Mouse (Mus musculus): ENCODE results near the gene Ptcd2. TPM values are rescaled to one million over a fixed set of nuclear protein-coding genes. Genes with fewer than 3 reads are reported as not detected.
A peak's percentile ranks its signal among the peaks of the same experiment; 100 is the strongest.

The Ptcd2 gene
- polyA plus RNA-seq, 1 experiment from 2014 or later, result 59.1 TPM

DNA sequence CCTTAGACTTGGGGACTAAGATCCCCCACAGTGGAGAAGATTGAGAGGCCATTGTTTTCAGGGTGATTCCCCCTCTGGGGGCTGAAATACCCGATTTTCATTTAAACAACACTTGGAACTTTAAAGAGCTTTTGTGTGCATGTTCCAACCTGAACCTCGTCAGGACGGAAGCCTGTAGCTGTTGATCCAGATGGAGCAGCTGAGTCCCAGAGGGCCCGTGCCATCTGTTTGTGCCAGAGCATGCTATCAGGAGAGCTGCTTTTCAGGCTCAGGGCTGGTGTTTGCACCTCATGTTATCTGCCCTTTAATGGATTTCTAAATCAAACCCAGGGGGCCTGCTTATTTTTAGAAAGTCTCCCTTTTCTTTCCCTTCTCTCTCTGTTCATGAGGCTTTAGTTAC, 19.4 kb upstream of the Ptcd2 start:
- no peak overlapping the region for H3K9ac ChIP-seq (ENCODE audit: low read depth, low read length)
- no peaks in the 10 kb centered on the region for H3K27me3 ChIP-seq (ENCODE audit: control insufficient read depth, insufficient read depth, low read length)
- H3K36me3 ChIP-seq (ENCODE audit: control insufficient read depth, insufficient read depth, low read length), result peaks cover 52% of the 10 kb centered on the region; the same call in 1 of the 2 replicates
- H3K9me3 ChIP-seq (ENCODE audit: control insufficient read depth, low read length), result no peaks in the 10 kb centered on the region
- 87% methylated on average over 4 of the region's 4 CpGs for WGBS
- no peak for ATAC-seq (ENCODE audit: low FRiP score, low TSS enrichment)
- no peak overlapping the region for H3K4me2 ChIP-seq (replicated peaks; ENCODE audit: low read depth, low read length)
- H3K4me1 ChIP-seq (ENCODE audit: control insufficient read depth, insufficient read depth, low read length), result no peaks in the 10 kb centered on the region
- H3K4me3 ChIP-seq (ENCODE audit: low read length), result no peak overlapping the region
- H3K27ac ChIP-seq (ENCODE audit: low read depth, low read length), result no peak overlapping the region

DNA sequence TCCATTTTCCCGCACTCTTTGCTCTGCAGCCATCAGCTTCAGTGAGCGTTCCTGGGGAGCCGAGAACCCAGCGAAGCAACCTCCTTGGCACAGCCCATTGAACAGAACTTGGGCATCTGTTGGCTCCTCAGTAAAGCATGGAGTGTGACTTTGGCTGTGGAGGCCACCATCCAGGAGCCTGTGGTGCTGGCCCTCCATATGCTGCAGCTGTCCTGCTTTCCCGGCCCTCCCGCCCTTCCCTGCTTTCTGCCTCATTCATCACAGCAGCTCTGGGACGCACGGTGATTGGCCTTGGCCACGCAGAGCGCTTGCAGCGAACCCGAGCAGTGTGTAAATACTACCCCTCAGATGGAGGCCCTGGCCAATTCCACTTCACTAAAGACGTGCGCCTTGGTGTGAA, 14.4 kb upstream of the Ptcd2 start:
- 0 out of 2 replicates have a peak, but pooled peaks have one; percentile 29 for ATAC-seq (ENCODE audit: low FRiP score, low TSS enrichment)
- Histone ChIP-seq H3K27me3 (ENCODE audit: control insufficient read depth, insufficient read depth, low read length) (no peaks in the 10 kb centered on the region), H3K36me3 (ENCODE audit: control insufficient read depth, insufficient read depth, low read length) (peaks cover 35% of the 10 kb centered on the region; the same call in 1 of the 2 replicates), H3K4me1 (ENCODE audit: control insufficient read depth, insufficient read depth, low read length) (peaks cover 8% of the 10 kb centered on the region; the same call in 1 of the 2 replicates), H3K9me3 (ENCODE audit: control insufficient read depth, low read length) (no peaks in the 10 kb centered on the region), H3K9ac (ENCODE audit: low read depth, low read length) (no peak overlapping the region), H3K27ac (ENCODE audit: low read depth, low read length) (no peak overlapping the region), H3K4me3 (ENCODE audit: low read length) (no peak overlapping the region), H3K4me2 (replicated peaks; ENCODE audit: low read depth, low read length) (no peak overlapping the region)
- WGBS, result 66% methylated on average over 14 of the region's 14 CpGs

DNA sequence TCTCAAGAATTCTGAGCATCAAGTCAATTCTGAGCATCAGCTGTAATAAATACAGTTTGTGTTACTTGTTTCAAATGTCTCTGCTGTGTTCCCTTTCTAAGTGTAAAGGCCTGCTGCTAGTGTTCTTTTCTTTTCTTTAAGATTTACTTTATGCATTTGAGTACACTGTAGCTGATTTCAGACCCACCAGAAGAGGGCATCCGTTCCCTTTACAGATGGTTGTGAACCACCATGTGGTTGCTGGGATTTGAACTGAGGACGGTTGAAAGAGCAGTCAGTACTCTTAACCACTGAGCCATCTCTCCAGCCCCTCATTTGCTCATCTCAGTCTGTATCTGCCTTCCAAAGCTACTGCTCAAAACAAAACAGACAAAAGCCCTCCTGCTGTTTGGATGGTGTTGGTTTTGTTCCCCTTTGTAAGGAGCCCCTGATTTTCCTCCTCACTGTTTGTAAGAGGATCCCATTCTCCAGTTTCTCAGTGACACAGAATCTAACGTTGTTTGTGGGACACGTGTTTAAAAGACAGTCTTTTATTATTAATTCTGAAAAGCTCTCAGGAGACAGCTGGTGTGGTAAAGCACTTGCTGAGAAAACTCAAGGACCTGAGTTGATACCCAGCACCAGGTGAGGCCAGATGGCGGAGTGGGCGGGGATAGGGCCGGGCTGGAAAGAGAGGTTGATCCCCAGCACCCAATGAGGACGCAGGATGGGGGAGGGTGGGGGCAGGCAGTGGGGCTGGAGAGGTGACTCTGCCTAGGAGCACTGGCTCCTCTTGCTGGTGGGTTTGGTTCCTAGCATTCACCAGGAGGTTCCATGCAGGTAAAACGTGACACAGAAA, 12.1 kb upstream of the Ptcd2 start:
- WGBS, result 46% methylated on average over 9 of the region's 9 CpGs
- no peaks in the 10 kb centered on the region for H3K9me3 ChIP-seq (ENCODE audit: control insufficient read depth, low read length)
- ATAC-seq (ENCODE audit: low FRiP score, low TSS enrichment), result no peak
- no peak overlapping the region for H3K4me3 ChIP-seq (ENCODE audit: low read length)
- H3K27ac ChIP-seq (ENCODE audit: low read depth, low read length), result no peak overlapping the region
- peaks cover 8% of the 10 kb centered on the region; the same call in 1 of the 2 replicates for H3K4me1 ChIP-seq (ENCODE audit: control insufficient read depth, insufficient read depth, low read length)
- H3K4me2 ChIP-seq (replicated peaks; ENCODE audit: low read depth, low read length), result no peak overlapping the region
- H3K9ac ChIP-seq (ENCODE audit: low read depth, low read length), result no peak overlapping the region
- no peaks in the 10 kb centered on the region for H3K27me3 ChIP-seq (ENCODE audit: control insufficient read depth, insufficient read depth, low read length)
- peaks cover 21% of the 10 kb centered on the region; the same call in 1 of the 2 replicates for H3K36me3 ChIP-seq (ENCODE audit: control insufficient read depth, insufficient read depth, low read length)

DNA sequence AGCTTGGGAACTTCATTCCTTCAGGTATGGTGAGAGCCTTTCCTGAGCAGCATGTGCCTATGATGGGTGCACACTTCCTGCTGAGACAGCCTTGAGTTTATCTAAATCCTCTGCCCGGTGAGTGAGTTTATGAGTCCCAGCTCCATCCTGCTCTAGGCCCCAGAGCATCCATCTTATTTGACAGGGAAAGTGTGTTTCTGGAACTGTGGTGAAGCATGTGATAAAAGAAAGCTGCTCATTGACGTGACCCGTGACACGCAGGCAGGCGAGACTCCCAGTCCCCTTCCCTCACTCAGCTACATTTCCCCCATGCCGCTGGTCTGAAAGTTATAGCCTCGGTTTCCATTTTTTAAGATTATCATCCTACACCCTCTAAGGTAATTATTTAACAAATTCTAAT, 11.4 kb upstream of the Ptcd2 start:
- no peak for ATAC-seq (ENCODE audit: low FRiP score, low TSS enrichment)
- H3K9ac ChIP-seq (ENCODE audit: low read depth, low read length), result no peak overlapping the region
- H3K4me3 ChIP-seq (ENCODE audit: low read length), result no peak overlapping the region
- WGBS, result 27% methylated on average over 7 of the region's 7 CpGs
- H3K27ac ChIP-seq (ENCODE audit: low read depth, low read length), result no peak overlapping the region
- H3K9me3 ChIP-seq (ENCODE audit: control insufficient read depth, low read length), result no peaks in the 10 kb centered on the region
- peaks cover 8% of the 10 kb centered on the region; the same call in 1 of the 2 replicates for H3K4me1 ChIP-seq (ENCODE audit: control insufficient read depth, insufficient read depth, low read length)
- peaks cover 21% of the 10 kb centered on the region; the same call in 1 of the 2 replicates for H3K36me3 ChIP-seq (ENCODE audit: control insufficient read depth, insufficient read depth, low read length)
- no peaks in the 10 kb centered on the region for H3K27me3 ChIP-seq (ENCODE audit: control insufficient read depth, insufficient read depth, low read length)
- H3K4me2 ChIP-seq (replicated peaks; ENCODE audit: low read depth, low read length), result no peak overlapping the region

DNA sequence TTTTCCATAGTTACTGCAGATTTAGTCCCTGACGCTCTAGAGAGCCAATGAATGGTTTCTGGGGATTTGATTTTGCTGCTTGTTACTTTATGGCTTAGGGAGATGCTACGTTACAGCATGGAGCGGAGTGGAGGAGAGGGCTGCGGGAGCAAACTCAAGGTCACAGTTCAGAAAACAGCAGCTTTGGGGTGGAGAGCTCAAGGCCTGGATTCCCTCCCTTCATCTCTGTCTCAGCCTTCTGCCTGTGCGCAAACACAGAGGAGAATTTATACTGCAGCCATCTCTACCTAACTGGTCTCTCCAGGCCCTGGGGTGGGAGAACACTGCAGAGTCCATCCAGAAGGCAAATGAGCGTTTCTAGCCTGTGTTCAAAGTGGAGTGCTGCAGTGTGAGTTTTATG, 10.6 kb upstream of the Ptcd2 start:
- ATAC-seq (ENCODE audit: low FRiP score, low TSS enrichment), result no peak
- Histone ChIP-seq H3K27ac (ENCODE audit: low read depth, low read length) (no peak overlapping the region), H3K4me3 (ENCODE audit: low read length) (no peak overlapping the region), H3K4me2 (replicated peaks; ENCODE audit: low read depth, low read length) (no peak overlapping the region), H3K9ac (ENCODE audit: low read depth, low read length) (0 out of 2 replicates have a peak overlapping the region, but pooled peaks have one; percentile 4), H3K27me3 (ENCODE audit: control insufficient read depth, insufficient read depth, low read length) (no peaks in the 10 kb centered on the region), H3K9me3 (ENCODE audit: control insufficient read depth, low read length) (no peaks in the 10 kb centered on the region), H3K4me1 (ENCODE audit: control insufficient read depth, insufficient read depth, low read length) (peaks cover 8% of the 10 kb centered on the region; the same call in 1 of the 2 replicates), H3K36me3 (ENCODE audit: control insufficient read depth, insufficient read depth, low read length) (peaks cover 21% of the 10 kb centered on the region; the same call in 1 of the 2 replicates)
- 56% methylated on average over 6 of the region's 6 CpGs for WGBS

DNA sequence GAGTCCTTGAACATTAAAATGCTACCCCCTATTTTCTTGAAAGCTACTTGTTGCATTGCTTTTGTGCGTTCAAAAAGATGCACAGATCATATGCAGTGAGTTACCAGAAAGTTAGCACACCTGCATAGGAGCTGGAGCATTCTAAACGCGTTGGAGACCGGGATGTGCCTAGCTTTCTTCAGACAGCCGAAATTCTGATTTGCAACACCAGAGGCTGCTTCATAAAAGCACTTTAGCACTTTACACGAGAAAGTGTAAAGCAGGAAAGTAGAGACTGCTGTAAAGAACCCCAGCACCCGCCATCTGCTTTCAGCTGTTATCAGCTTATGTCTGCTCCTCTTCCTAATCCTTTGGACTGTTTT, 9.0 kb upstream of the Ptcd2 start:
- H3K4me3 ChIP-seq (ENCODE audit: low read length), result peak overlapping the region; percentile 47
- peak overlapping the region; percentile 50; the same call in 1 of the 2 replicates for H3K9ac ChIP-seq (ENCODE audit: low read depth, low read length)
- H3K4me1 ChIP-seq (ENCODE audit: control insufficient read depth, insufficient read depth, low read length), result peaks cover 8% of the 10 kb centered on the region; the same call in 1 of the 2 replicates
- H3K9me3 ChIP-seq (ENCODE audit: control insufficient read depth, low read length), result no peaks in the 10 kb centered on the region
- no peaks in the 10 kb centered on the region for H3K27me3 ChIP-seq (ENCODE audit: control insufficient read depth, insufficient read depth, low read length)
- ATAC-seq (ENCODE audit: low FRiP score, low TSS enrichment), result peak; percentile 16; the same call in 1 of the 2 replicates
- peak overlapping the region; percentile 55 for H3K4me2 ChIP-seq (replicated peaks; ENCODE audit: low read depth, low read length)
- peaks cover 17% of the 10 kb centered on the region; the same call in 1 of the 2 replicates for H3K36me3 ChIP-seq (ENCODE audit: control insufficient read depth, insufficient read depth, low read length)
- 13% methylated on average over 7 of the region's 7 CpGs for WGBS
- peak overlapping the region; percentile 60; the same call in 1 of the 2 replicates for H3K27ac ChIP-seq (ENCODE audit: low read depth, low read length)

DNA sequence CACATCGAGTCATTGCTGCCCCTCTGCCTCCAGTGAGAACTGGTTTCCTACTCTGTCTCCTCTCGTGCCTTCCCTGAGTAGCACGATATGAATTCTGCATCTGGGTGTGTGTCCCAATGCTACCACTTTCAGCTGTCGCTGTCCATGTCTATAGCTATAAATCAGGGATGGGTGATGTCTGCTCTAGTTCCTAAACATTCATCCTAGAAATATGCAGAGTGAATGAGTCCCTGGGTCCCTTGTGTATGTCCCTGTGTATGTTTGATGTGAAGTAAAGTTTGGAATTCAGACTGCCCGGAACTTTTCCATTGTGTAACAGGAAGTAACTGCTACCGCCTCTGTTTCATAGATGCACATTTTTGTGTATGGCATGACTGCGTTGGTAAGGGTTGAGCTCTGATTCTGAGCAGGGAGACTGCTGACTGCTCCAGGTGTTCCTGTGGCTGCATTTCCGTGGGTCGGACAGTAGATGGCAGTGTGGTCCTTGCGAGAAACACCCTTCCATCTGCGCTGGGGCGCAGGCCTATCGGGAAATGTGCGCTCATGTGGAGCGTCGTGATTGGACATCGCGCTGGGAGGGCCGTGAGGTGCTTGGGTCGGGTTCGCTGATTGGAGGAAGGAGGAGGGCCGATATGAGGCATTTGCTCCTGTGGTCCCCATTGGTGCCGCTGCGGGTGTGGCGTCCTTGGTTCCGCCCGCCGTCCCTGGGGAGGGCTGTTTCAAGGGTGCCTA, 8.4 kb upstream of the Ptcd2 start:
- Histone ChIP-seq H3K27me3 (ENCODE audit: control insufficient read depth, insufficient read depth, low read length) (no peaks in the 10 kb centered on the region), H3K4me3 (ENCODE audit: low read length) (peak overlapping the region; percentile 47), H3K9ac (ENCODE audit: low read depth, low read length) (peak overlapping the region; percentile 50), H3K9me3 (ENCODE audit: control insufficient read depth, low read length) (no peaks in the 10 kb centered on the region), H3K4me1 (ENCODE audit: control insufficient read depth, insufficient read depth, low read length) (peaks cover 8% of the 10 kb centered on the region; the same call in 1 of the 2 replicates), H3K36me3 (ENCODE audit: control insufficient read depth, insufficient read depth, low read length) (peaks cover 17% of the 10 kb centered on the region; the same call in 1 of the 2 replicates), H3K27ac (ENCODE audit: low read depth, low read length) (peak overlapping the region; percentile 60; the same call in 1 of the 2 replicates), H3K4me2 (replicated peaks; ENCODE audit: low read depth, low read length) (peak overlapping the region; percentile 55)
- WGBS, result 11% methylated on average over 28 of the region's 28 CpGs
- ATAC-seq (ENCODE audit: low FRiP score, low TSS enrichment), result peak; percentile 100

DNA sequence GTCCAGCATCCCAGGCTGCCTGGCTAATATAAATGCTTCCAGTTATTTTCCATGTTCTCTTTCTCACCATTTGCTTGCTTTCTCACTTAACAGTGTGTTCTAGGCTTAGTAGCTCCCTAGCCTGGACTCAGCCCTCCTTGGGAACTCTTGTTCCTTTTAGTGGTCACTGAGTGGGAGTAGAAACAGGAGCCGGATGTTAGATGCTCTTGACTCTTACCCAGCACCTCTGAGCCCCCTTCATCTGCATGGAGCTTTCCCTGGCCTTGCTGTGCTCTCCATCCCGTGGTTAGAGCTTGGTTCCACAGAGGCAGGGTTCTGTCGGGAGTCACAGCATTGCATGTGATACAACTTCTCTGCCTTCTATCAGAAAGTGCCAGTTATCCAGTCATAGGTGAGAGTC, 7.1 kb upstream of the Ptcd2 start:
- no peak overlapping the region for H3K4me2 ChIP-seq (replicated peaks; ENCODE audit: low read depth, low read length)
- peaks cover 17% of the 10 kb centered on the region; the same call in 1 of the 2 replicates for H3K36me3 ChIP-seq (ENCODE audit: control insufficient read depth, insufficient read depth, low read length)
- no peak overlapping the region for H3K9ac ChIP-seq (ENCODE audit: low read depth, low read length)
- WGBS, result 73% methylated on average over 3 of the region's 3 CpGs
- ATAC-seq (ENCODE audit: low FRiP score, low TSS enrichment), result no peak
- H3K4me1 ChIP-seq (ENCODE audit: control insufficient read depth, insufficient read depth, low read length), result peaks cover 8% of the 10 kb centered on the region; the same call in 1 of the 2 replicates
- no peaks in the 10 kb centered on the region for H3K27me3 ChIP-seq (ENCODE audit: control insufficient read depth, insufficient read depth, low read length)
- no peak overlapping the region for H3K27ac ChIP-seq (ENCODE audit: low read depth, low read length)
- no peak overlapping the region for H3K4me3 ChIP-seq (ENCODE audit: low read length)
- no peaks in the 10 kb centered on the region for H3K9me3 ChIP-seq (ENCODE audit: control insufficient read depth, low read length)

All from kidney, embryonic 14.5 days (tissue).